Mouse (Mus musculus): ENCODE measurements around the gene Shroom4. TPM values are rescaled to one million over a fixed set of nuclear protein-coding genes. Genes with fewer than 3 reads are reported as not detected.
A peak's percentile ranks its signal among the peaks of the same experiment; 100 is the strongest.

The Shroom4 gene
- 9.2 and 12.9 TPM in 2 replicates for polyA plus RNA-seq (2012; rRNA removed)

DNA sequence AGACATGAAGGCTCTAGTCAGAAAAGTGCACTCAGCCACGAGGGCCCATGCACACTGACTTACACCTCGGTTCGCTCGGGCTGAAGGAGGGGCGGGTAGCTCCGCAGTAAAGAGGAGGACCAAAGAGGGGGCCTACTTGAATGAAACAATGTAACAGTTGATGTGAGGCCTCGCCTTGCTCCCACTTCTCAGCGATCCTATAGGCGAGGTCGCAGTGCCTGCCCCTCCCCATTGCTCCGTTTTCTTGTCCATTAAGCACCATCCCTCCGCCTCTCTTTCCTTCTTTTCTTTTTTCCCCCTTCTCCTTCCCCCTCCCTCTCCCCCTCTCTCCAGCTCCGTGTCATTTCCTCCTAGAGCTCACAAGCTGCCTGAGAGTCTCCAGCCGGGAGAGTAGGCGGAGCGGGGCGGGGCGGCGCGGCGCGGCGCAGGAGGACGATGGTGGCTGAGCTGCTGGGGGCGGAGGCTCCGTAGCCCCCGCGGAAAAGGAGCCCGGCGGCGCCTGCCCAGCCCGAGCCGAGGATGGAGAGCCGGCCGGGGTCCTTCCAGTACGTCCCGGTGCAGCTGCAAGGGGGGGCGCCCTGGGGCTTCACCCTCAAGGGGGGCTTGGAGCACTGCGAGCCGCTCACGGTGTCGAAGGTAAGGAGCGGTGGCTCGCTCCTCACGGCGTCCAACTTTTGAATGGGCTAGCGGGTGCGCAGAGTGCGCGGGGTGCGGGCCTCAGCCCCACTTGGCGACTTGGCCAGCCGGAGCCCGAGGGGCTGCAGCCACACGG lies at the start of gene Shroom4:
Shroom4 (plus strand) TSS at position 229 of the 772 bp plus-strand sequence.
- DNase-seq = peak; percentile 57
- 17% methylated on average over 55 of the region's 55 CpGs for WGBS

DNA sequence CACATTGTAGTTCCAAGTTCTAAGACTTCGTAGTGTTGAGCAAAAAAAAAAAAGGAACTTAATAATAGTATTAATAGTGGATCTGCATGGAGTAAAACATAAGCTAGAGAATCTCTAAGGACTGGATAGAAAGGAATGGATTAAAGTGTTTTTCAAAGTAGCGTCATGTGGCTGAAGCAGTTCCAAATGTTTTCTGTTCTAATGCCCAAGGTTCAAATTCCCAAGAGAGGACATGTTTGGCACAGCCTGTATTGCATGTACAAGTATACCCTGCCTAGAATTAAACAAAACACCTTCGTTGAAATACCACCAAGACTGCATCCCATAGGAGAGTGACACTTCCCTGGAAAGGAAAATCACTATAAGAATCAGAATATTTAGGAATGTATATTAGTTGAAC lies 42.8 kb upstream of the Shroom4 start:
- Histone ChIP-seq H3K4me1 (ENCODE audit: control insufficient read depth, insufficient read depth, low read length) (no peaks in the 10 kb centered on the region), H3K4me3 (replicated peaks; ENCODE audit: extremely low read depth, low read depth, low read length) (no peak overlapping the region)
- 59% methylated on average over 3 of the region's 3 CpGs for WGBS
- DNase-seq = no peak
- no peak for TF ChIP-seq CTCF (IDR thresholded peaks at IDR 0.05; ENCODE audit: insufficient read depth, low read length)
- TF ChIP-seq POLR2A (IDR thresholded peaks at IDR 0.05; ENCODE audit: borderline replicate concordance, extremely low read depth, low read depth, low read length) = no peak

More for the DNA sequence above, at the start of gene Shroom4:
- Histone ChIP-seq H3K4me3 (replicated peaks; ENCODE audit: extremely low read depth, low read depth, low read length) (peak within 1 kb of the TSS; percentile 72), H3K4me1 (ENCODE audit: control insufficient read depth, insufficient read depth, low read length) (no peaks in the 10 kb centered on the region)
- TF ChIP-seq POLR2A (IDR thresholded peaks at IDR 0.05; ENCODE audit: borderline replicate concordance, extremely low read depth, low read depth, low read length) = no peak
- TF ChIP-seq CTCF (IDR thresholded peaks at IDR 0.05; ENCODE audit: insufficient read depth, low read length) = no peak

DNA sequence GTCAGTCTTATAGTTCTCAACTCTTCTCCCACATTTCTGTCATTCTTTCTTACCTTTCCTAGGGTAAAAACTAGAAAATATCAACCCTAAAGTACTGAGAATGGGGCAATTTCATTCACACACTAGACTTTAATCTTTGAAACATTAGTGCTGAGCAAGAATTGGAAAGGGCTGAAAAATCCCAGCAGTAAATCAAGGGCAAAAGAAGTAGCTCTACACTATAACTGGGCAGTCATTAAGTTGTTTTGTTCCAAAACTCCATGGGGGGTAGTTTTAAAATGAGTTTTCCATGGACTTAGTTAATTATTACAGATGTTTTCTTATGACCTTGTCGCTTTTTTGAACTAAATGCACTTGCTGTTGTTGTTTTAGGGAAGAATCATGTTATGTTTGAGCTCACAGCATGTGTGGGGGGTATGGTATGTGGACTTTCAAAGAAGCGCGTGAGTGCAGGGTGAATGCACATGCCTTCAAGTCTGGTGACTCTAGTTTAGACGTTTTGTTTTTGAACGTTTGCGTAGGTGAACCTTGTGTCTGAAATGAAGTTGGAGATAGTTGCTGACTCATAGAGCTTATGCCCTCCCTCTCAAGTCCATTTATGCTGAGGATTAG lies 42.0 kb upstream of the Shroom4 start:
- H3K4me1 ChIP-seq (ENCODE audit: control insufficient read depth, insufficient read depth, low read length) = no peaks in the 10 kb centered on the region
- WGBS = 69% methylated on average over 6 of the region's 6 CpGs
- no peak overlapping the region for H3K4me3 ChIP-seq (replicated peaks; ENCODE audit: extremely low read depth, low read depth, low read length)
- DNase-seq = no peak
- TF ChIP-seq CTCF (IDR thresholded peaks at IDR 0.05; ENCODE audit: insufficient read depth, low read length) (no peak), POLR2A (IDR thresholded peaks at IDR 0.05; ENCODE audit: borderline replicate concordance, extremely low read depth, low read depth, low read length) (no peak)

DNA sequence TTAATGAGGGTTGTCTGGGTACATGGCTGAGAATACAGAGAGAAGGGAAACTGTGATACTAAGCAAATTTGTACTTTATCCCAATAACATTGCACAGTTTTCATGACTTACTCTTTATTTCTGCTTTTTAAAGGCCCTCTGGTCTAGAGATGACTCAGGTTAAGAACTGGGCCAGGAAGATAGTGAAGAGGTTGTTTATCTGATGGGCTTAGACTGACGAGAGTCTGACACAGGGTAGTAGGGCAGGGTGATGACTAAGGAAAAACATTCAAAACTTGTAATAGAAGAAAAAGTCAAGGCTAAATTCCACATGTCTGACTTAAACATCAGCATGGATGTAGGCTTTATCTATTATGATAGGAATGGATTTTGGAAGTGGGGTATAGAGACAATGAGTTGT lies 30.8 kb upstream of the Shroom4 start:
- WGBS = 57% methylated on average over 1 of the region's 1 CpGs
- DNase-seq = no peak
- Histone ChIP-seq H3K4me1 (ENCODE audit: control insufficient read depth, insufficient read depth, low read length) (no peaks in the 10 kb centered on the region), H3K4me3 (replicated peaks; ENCODE audit: extremely low read depth, low read depth, low read length) (no peak overlapping the region)
- no peak for TF ChIP-seq POLR2A (IDR thresholded peaks at IDR 0.05; ENCODE audit: borderline replicate concordance, extremely low read depth, low read depth, low read length)
- no peak for TF ChIP-seq CTCF (IDR thresholded peaks at IDR 0.05; ENCODE audit: insufficient read depth, low read length)

DNA sequence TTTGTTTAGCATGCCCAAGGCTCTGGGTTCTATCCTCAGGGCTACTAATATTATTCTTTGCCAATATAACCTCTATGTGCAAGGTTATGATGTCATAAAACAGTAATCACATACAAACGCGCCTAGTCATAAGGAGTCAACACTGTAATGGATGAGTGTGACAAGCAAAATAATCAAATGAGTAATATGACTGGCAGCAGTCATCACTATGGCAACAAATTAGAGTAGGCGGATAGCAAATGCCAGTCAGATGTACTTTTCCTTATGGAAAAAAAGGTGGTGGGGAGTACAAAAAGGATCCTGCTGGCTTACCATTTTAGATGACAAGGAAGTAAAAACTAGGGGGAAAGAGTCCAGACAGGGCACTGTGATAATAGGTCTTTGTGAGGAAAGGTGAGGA lies 28.9 kb upstream of the Shroom4 start:
- Histone ChIP-seq H3K4me3 (replicated peaks; ENCODE audit: extremely low read depth, low read depth, low read length) (no peak overlapping the region), H3K4me1 (ENCODE audit: control insufficient read depth, insufficient read depth, low read length) (no peaks in the 10 kb centered on the region)
- TF ChIP-seq CTCF (IDR thresholded peaks at IDR 0.05; ENCODE audit: insufficient read depth, low read length) (no peak), POLR2A (IDR thresholded peaks at IDR 0.05; ENCODE audit: borderline replicate concordance, extremely low read depth, low read depth, low read length) (no peak)
- DNase-seq = no peak
- 79% methylated on average over 3 of the region's 3 CpGs for WGBS

DNA sequence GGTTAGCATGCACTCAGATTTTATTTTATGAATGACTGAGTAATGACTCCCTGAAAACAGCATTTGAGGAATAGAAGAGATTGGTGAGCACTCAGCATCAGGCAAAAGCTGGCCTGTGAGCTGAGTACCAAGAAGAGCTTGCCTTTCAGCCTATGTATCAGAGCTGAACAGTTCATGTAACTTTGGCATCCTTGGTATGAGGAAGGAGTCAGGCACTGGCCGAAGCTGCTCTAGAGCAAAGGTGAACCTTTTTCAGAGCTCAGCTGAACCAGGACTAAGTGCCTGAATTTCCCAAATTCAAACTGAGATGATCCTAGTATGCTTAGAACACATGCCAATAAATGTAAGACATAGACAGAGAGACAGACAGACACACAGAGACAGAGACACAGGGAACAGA lies 5.8 kb upstream of the Shroom4 start:
- TF ChIP-seq POLR2A (IDR thresholded peaks at IDR 0.05; ENCODE audit: borderline replicate concordance, extremely low read depth, low read depth, low read length) (no peak), CTCF (IDR thresholded peaks at IDR 0.05; ENCODE audit: insufficient read depth, low read length) (no peak)
- DNase-seq = no peak
- Histone ChIP-seq H3K4me3 (replicated peaks; ENCODE audit: extremely low read depth, low read depth, low read length) (no peak overlapping the region), H3K4me1 (ENCODE audit: control insufficient read depth, insufficient read depth, low read length) (no peaks in the 10 kb centered on the region)
- WGBS = 72% methylated on average over 1 of the region's 1 CpGs

DNA sequence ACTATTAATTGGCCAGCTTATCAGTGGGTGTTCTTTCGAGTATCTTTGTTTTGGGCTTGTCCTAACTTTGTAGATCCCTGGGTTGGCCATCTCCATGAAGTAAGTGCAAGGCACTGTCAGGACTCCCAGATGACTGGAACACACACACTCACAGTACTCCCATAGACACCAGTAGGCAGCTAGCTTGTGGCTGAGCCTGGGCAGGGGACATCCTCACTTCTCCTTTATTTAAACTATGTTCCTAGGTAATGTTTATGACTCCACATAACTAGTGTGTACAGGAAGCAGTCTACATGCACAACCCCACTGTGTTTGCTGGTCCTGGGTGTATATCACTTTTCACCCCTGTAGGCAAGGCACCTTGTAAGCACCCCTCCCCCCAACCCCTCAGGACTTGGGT lies 461 bp upstream of the Shroom4 start:
- no peak for DNase-seq
- Histone ChIP-seq H3K4me3 (replicated peaks; ENCODE audit: extremely low read depth, low read depth, low read length) (no peak overlapping the region), H3K4me1 (ENCODE audit: control insufficient read depth, insufficient read depth, low read length) (no peaks in the 10 kb centered on the region)
- TF ChIP-seq CTCF (IDR thresholded peaks at IDR 0.05; ENCODE audit: insufficient read depth, low read length) (no peak), POLR2A (IDR thresholded peaks at IDR 0.05; ENCODE audit: borderline replicate concordance, extremely low read depth, low read depth, low read length) (no peak)
- 68% methylated on average over 1 of the region's 1 CpGs for WGBS

DNA sequence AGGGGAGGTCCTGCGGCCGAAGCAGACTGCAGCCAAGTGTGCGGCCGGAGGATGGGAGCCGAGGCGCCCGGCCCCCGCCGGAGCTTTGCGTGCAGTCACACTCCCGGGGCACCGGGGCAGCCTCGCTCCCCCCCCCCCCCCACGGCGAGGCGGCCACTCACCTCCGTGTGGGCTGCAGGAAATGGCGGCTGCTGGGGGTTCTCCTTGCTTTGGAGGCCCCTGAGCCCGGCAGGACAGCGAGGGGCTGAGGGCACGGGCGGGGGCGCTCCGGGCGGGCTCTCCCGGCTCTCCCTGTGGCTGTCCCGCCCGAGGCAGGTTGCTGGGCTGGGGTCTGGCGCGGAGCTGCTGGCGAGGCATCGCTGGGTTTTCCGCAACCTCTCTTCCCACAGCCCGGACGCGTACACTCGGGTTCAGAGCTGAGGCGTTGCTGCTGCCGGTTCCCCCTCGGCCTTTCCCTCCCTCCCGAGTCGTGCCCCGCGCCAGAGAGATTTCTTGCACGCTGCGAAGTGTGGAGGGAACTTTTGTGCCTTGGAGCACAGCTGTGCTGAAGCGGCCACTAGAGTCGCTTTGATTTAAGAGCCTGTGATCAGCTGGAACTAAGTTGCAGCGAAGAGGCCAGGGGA lies 855 bp downstream of the Shroom4 start:
- peak; percentile 34 for DNase-seq
- TF ChIP-seq POLR2A (IDR thresholded peaks at IDR 0.05; ENCODE audit: borderline replicate concordance, extremely low read depth, low read depth, low read length) (no peak), CTCF (IDR thresholded peaks at IDR 0.05; ENCODE audit: insufficient read depth, low read length) (no peak)
- H3K4me1 ChIP-seq (ENCODE audit: control insufficient read depth, insufficient read depth, low read length) = no peaks in the 10 kb centered on the region
- 15% methylated on average over 48 of the region's 49 CpGs for WGBS
- peak overlapping the region; percentile 71 for H3K4me3 ChIP-seq (replicated peaks; ENCODE audit: extremely low read depth, low read depth, low read length)

DNA sequence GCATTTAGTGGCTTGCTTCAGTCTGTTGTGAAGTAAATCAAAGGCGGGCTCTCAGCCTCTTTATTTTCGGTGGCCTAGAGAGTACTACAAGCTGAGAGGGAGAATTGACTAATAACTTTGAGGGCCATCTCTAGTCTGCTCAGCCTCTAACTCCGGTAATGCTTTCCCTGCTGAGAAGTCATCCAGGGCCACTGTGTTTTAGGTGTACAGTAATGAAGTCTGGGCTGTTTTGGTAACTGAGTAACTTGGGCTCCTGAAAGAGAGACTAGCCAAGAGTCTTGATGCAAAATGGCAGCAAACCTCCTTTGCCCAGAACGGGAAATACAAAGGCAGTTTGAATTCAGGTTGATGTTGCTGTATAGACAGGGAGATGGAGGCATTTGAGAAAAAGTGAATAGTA lies 3.3 kb downstream of the Shroom4 start:
- Histone ChIP-seq H3K4me3 (replicated peaks; ENCODE audit: extremely low read depth, low read depth, low read length) (no peak overlapping the region), H3K4me1 (ENCODE audit: control insufficient read depth, insufficient read depth, low read length) (no peaks in the 10 kb centered on the region)
- DNase-seq = no peak
- 65% methylated on average over 4 of the region's 4 CpGs for WGBS
- TF ChIP-seq CTCF (IDR thresholded peaks at IDR 0.05; ENCODE audit: insufficient read depth, low read length) = no peak
- TF ChIP-seq POLR2A (IDR thresholded peaks at IDR 0.05; ENCODE audit: borderline replicate concordance, extremely low read depth, low read depth, low read length) = no peak

Data from lung, adult 2 months (tissue).